Mouse (Mus musculus) embryo, embryonic 10.5 days (tissue): ENCODE data around the gene Slc25a42.
"Not testable (repeated sequence)": the region's sequence is repeated elsewhere in the genome, so short reads cannot be mapped to it uniquely, and the experiment has no call there.

Experiments used
- DNase-seq: peaks from one replicate; pipeline ENCODE4 v3.0.0-alpha.2; 2015; ENCODE audit warnings: low spot score

Slc25a42 gene

DNA sequence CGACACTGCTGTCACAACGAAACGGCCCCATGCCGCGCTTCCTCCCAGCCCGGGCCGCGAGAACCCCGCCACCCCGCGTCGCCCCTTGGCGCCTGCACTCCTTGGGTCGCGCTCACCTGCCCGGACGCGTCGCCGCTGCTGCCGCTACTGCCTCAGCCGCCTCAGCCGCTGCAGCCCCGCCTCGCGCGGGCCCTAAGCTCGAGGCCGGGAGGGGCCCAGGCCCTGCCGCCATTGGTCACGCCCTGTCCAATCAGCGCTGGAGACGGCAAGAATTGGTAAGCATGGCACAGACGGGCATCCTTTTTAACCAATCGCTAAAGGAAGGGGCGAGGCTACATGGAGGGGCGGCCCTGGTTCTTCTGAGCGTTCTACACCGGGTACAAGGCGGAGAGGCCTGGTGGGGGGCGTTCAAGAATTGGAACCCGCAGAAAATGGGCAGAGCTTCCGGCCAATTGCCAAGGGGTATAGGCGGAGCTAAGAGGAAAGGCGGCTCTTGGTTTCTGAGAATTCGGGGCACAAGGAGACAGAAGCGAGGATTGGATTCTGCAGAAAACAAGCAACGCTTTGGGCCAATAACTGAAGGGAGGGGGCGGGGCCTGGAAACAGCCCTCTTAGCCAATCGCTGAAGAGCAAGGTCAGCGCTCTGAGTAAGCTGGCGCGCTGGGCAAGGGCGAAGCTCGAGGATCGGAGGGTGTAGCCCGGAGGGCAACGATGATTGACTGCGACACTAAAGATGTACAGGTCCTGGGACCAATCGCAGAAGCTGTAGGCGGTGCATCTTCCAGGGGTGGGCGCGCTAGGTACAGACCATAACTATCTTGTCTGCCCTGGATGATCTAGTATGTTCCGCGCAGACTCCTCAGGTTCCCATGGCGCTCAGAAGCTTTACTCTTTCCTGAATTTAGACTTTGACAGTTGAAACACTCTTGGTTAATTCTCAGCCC lies at the start of gene Slc25a42:
Gene Slc25a42, minus strand, starts transcription at position 194 of the 944 bp plus-strand sequence.
- peak; percentile 99 for DNase-seq

DNA sequence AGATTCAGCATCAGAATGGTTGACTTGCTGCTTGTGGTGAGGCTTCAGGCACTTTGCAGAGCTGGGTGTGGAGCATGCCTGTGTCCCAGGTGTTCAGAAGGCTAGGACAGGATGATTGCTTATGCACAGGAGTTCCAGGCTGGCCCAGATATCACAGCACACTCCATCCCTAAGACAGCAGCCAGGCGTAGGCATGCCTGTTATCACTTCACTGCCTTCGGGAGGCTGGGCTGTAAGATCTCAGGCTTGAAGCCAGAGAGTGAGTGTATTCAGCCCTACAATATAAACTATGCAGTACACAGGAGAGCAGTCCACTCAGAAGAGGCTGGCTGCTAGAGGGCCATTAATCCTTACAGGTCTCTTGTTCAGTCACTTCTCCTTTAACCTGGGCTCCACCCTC lies 46.9 kb upstream of the Slc25a42 start:
- DNase-seq: no peak

DNA sequence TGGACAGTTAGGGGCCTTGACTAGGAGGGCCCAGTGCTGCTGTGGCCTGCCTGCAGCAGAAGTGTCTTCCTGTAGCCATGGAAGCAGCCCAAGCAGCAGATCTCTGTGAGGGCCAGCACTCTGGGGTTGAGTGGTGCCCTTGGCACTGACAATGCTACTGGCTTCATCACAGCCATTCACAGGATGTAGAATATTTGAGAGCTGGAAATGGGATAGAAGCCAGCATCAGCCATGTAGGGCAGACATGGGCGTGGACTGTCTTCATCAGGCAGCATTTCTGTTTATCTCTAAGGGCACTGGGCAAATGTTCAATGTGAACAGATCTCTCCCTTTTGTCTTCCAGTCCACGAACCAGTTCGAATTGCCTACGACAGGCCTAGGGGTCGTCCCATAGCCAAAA lies 46.5 kb upstream of the Slc25a42 start:
- no peak for DNase-seq

DNA sequence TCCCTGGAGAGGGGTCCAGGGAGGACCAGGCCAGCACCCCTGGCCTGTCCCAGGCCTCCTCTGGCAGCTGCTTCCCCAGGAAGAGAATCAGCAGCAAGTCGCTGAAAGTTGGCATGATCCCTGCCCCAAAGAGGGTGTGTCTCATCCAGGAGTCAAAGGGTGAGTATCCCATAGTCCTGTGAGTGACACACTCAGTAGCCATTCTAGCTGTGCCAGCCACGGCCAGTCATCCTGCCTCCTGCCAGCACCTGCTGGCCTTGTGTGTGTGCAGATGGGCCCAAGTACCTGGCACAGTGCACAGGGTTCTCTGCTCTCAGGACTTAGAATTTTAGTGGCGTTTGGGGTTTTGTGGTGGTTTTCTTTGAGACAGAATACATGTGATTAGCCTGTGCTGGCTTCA lies 45.4 kb upstream of the Slc25a42 start:
- no peak for DNase-seq

DNA sequence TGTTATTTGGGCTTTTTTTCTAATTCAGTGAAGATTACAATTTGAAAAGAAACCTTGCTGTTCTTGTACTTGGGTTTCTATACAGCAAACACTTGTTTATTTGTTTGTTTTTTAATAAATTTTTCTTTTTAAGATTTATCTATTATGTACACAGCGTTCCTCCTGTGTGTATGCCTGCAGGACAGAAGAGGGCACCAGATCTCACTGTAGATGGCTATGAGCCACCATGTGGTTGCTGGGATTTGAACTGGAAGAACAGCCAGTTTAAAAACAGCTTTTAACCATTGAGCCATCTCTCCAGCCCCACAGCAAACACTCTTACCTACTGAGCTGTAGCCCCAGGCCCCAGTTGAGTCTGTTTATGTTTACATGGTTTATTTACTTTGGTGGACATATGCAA lies 42.5 kb upstream of the Slc25a42 start:
- no peak for DNase-seq

DNA sequence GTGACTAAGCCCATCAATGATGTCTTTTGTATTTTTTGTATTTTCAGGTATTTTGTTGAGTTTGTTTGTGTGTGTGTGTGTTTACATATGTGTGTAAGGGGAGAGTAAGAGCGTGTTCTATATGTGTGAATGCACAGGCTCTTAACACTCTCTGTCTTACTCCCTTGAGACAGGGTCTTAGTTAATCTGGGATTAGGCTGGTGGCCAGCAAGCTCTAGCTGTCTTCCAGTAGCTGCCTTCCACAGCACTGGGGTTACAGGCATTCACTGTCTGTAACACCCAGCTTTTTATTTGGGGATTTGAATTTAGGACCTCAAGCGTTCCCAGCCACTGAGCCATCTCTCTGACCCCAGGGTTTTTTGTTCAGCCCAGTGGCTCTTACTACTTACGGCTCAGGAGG lies 35.7 kb upstream of the Slc25a42 start:
- no peak for DNase-seq

DNA sequence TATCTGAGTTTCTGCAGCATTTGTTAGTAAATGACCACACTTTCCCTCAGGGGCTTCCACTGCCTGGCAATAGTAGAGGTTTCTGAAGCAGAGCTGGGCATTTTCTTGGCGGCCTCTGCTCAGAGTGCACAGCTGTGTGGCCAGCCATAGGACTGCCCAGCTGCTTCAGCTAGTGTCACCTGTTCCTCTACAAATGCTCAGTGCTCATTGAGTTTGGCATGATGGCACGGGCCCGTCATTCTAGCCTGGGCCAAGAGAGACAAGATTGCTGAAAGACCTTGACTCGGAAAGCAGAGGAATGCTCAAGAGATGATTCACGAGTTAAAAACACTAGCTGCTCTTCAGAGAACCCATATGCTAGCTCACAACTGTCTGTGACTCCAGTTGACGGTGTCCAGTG lies 34.5 kb upstream of the Slc25a42 start:
- no peak for DNase-seq

DNA sequence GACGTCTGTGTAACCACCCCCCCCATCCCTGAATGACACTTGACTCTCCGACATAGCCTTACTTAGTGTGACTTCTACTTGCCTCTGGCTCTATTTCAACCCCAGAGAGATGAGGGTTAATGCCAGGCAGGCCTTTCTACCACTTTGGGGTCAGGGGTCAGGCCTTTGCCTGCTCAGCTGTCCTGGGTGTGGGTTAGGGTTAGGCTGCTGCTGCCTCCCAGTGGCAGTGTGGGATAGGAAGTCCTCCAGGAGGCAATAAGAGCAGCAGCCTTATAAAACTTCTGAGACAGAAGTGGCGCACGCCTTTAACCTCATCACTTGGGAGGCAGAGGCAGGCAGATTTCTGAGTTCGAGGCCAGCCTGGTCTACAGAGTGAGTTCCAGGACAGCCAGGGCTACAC lies 28.5 kb upstream of the Slc25a42 start:
- no peak for DNase-seq

DNA sequence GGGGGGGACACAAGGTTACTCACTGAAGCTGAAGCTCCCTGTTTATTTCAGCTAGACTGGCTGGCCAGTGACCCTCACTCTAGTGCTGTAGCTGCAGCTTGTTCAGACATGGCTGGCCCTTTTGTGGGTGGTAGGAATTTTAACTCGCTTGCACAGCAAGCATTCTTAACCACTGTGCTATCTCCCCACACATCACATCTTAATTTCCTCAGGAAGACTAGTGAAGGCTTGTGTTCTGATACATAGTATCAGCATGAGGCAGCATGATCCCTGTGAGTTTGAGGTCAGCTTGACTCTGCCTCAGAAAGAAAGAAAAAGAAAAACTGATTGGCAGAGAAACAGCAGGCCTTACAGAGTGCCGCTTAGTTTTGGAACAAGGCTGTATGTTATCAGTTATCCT lies 25.7 kb upstream of the Slc25a42 start:
- no peak for DNase-seq

DNA sequence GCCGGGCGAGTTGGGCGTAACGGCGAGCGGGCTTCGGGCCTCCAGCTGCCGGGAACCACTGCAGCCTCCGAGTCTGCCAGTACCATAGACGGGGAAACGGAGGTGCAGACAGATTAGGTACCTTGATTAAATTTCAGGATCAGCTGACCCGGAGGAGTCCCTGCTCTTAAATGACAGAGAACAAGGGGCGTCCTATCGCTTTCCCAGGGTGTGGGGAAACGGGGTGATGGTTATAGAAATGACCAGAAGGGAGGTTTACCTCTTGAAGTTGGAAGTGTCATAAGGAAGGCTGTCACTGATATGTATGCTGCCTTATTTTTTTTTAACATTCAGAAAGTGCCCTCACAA lies 22.6 kb upstream of the Slc25a42 start:
- no peak for DNase-seq

DNA sequence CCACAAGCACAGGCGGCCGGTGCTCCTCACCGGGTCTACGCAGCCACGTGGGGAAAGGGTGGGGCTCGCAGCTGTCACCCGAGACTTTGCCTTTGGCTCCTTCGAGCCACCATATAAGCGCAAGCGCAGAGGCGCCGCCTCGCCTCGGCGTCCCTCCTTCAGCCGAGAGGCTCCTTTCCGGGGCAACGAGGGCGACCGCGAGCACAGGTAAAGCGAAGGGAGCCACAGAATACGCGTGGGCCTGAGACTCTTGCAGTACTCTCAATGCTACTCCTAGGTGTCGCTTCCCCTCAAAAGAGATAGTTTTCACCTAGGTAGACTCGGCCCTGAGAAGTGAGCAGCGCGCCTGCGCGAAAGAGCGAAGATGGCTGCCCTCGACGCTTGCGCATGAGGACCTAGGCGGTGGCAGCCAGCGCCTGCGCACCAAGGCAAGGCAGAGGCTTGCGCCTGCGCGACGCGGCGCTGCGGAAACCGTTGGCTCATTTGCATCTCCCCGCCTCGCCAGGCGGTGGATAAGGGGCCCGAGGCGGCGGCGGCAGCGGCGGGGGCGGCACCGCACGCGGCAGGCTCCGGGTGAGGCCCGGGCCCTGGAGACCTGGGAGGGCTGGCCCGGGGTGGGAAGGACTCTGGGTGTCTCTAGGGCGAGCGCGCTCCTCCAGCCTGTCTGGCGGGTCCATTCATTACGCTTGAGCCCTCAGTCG lies 22.1 kb upstream of the Slc25a42 start, which contains the start of the genes Sugp2 and Armc6:
Gene Sugp2, plus strand, starts transcription at position 147 of the 701 bp plus-strand sequence.
Gene Armc6, minus strand, starts transcription at position 387 of the 701 bp plus-strand sequence.
- DNase-seq: peak; percentile 98

DNA sequence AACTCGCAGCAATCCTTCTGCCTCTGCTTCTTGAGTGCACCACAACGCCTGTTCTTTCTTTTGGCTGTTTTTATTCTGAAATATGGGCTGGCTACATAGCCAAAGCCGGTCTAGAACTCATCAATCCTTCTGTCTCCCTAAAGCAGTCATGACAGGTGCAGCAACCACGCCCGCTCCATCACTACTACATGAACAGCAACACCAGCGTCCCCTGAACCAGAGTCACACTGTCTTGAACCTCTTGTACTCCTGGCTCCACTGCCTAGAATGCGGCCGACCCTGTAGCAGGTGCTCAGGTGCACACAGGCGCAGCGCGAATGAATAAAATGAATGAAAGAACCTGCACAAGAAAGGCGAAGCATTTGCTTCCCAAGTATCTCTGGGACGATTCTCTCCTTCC lies 21.5 kb upstream of the Slc25a42 start:
- DNase-seq: no peak

DNA sequence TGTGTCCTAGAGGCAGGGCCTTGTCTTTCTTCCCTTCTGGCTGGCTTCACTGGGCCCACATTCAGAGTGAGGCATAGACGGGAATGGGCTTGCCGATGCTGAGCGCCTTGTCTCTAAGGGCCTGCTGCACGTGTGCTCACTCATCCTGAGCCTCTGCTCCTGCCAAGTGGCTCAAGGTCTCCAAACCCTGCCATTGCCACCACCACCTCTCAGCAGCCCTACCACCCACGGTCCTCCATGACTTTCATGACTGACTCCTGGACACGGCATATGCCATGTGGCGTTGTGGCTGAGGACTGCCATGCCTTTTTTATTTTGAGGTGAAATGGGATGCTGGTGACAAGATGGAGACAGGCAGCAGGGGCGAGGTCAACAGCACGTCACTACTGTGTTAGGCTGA lies 18.7 kb upstream of the Slc25a42 start:
- DNase-seq: no peak

DNA sequence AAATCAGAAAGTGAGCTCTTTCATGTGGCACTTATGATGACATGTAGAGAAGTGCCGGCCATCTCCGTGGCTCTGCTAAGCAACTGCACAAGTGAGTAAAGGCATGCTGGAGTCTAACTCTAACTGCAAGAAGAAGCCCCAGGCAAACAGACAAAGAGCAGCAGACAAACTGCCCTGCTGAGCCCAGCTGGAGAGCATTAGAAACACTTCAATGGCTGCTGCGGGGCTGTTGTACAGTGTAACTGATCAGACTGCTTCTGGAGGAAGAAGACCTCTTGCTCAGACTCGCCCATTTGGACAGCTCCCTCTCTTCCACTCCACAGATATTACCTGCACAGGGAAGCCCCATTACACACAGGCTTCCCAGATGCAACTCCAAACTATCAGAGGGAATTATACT lies 15.9 kb upstream of the Slc25a42 start:
- peak; percentile 31 for DNase-seq

DNA sequence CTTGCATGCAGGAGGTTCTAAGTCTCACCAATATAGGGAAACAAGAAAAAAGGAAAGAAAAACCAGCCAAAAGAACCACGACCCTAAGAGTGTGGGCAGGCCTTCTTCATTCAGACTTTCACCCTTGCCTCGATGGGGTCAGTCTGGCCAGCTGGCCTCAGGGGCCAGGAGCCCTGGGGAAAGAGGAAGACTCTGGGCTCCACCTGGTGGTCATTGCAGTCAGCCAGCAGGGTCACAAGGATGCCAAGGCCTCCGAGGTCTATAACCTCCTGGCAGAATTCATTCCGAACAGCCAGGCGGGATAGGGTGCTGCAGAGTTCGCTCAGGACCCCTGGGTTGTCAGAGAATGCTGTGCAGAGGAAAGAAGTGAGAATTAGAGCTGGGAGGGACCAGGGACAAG lies 11.2 kb upstream of the Slc25a42 start:
- DNase-seq: peak; percentile 64

DNA sequence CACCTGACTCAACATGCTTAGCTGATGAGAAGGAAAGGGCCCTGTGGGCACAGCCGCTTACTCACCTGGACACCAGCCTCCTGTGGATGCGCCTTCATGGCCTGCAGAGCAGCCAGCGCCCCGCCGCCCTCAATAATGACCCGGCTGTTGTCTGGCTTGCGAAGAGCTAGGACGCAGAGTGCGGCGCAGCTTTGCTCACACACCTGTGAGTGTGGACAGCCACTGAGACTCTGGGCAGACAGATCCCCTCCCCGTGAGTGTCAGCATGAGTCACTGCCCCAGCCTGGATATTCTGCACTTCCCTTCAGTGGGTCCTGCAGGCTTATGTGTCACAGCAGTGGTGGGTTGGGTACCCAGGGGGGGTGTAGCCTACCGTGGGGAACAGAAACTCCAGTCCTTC lies 9.9 kb upstream of the Slc25a42 start:
- DNase-seq: no peak

DNA sequence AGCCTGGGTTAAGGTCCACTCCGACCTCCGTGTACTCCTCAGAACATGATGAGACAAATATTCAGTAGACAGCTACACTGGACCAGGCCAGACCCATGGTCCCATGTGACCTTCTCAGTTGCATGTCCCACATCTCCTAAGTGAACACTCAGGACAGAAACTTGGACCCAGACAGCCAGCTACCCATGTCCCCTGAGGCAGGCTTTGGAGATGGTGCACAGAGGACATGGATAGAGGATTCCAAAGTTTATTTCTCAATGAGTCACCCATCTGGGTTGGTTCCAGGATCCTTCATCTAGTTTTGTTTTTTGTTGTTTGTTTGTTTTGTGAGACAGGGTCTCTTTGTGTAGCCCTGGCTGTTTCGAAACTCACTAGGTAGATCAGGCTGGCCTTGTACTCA lies 8.8 kb upstream of the Slc25a42 start:
- DNase-seq: no peak

DNA sequence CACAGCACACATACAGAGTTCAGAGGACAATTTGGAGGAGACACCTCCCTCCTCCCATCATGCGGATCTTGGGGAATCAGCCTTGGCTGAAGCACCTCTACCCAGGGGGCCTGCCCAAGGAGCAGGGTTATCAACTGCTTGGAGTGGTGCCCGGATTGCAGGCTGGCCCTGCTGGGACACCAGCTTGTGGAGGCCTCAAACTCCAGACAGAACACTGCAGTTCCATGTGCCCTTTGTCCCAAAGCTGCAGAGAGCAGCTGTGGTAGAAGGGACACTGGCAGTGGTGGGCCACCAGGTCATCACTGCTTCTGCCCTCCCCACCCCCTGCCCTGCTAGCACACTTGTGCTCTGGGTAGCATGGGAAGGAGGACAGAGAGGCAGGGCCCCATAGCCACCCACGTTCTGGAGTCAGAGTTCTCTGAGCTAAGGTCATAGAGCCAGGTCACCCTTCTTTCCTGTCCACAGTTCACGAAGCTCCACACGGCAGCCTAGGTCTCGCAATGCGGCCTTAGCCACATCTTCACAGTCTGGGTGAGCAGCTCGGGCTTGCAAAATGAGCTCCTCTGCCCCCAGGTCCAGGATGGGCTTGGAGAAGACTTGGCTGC lies 8.2 kb upstream of the Slc25a42 start:
- no peak for DNase-seq

DNA sequence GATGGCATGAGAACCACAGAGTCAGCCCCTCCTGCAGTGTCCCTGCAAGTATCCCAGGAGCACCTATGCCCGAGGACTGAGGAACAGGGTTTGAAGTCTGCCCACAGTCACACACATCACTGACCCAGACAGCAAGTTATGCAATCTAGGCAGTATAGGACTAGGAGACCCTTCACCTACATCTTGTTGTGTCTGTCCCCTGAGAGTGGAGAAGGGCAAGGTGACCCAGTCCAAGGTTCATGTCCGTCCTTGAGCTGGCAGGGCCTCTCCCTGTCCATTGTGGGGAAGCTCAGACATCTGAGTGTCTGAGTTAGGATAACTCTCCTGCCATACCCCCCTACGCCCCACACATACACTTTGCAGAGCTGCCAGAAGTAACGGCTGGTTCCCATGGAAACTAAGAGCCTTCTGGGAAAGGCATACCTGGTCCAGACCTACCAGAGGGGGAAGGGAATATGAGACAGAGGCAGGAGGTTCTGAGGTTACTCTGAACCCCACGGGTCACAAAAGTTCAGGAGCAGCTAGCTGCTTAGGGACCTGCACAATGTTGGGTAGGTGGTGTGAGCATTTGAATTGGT lies 7.1 kb upstream of the Slc25a42 start:
- no peak for DNase-seq

DNA sequence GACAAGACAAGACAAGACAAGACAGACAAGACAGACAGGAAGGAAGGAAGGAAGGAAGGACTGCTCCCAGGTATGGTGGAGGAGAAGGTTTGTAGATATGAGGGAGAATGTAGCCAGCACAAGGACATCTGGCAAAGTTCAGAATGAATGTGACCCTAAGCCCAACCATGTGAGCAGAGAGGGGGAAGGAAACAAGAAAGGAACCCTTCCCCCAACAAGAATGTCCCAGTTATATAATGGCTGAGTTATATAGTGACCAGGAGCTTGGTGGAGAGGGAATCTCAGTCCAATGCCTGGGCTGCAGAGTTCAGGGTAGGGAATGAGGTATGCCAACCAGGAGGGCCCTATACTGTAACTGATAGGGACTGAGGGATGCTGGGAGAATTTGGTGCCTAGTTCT lies 5.3 kb upstream of the Slc25a42 start:
- DNase-seq: no peak

DNA sequence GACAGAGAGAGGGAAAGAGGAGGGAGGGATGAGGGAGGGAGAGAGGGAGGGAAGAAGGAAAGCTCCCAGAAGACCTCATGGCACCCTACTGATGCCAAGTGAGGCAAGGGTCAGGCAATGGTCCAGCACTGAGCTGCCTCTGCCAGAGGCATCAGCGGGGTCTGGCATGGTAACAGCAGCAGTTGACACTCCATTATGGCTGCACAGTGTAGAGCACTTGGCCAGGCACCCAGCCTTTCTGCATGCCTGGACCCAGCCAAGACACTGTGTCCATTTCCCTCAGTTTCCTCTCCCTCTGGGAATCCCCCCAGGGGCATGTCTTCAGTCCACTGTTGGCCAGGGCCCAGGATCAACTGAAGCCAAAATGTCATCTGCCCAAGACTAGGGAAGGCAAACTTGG lies 4.5 kb upstream of the Slc25a42 start:
- no peak for DNase-seq

DNA sequence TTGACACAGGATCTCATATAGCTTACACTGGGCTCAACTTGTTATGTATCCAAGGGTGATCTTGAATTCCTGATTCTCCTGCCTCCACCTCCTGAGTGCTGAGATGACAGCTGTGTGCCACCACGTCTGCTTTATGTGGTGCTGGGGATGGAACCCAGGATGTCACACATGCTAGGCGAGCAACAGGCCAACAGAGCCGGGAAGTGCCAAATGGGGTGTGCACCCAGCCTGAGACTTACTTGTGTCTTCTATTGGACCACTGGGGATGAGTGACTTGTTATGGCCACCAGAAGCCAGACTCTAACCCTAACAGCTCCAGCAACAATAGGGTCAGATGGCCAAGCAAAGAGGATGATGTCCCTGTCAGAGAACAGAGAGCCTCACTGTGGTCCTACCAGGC lies 4.1 kb upstream of the Slc25a42 start:
- DNase-seq: not testable (repeated sequence)

DNA sequence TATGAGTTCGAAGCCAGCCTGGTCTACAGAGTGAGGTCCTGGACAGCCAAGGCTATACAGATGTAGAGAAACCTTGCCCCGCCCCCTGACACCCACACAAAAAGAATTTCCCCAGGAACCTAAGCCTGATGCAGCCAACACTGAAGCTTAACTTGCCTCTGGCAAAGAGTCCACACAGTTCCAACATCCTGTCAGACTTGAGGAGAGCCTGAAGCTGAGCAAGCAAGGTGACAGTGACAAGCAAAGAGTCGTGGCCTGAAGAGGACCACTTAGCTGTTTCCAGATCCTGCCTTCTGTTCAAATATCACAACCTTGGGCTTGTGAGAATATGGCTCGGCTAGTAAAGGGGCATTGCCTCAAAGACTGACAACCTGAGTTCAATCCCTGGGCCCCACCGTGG lies 3.0 kb upstream of the Slc25a42 start:
- DNase-seq: no peak
